Mouse (Mus musculus): ENCODE results near the gene Tbr1. TPM values are rescaled to one million over a fixed set of nuclear protein-coding genes. Genes with fewer than 3 reads are reported as not detected.
A peak's percentile ranks its signal among the peaks of the same experiment; 100 is the strongest.

Tbr1 gene
- 60.8 and 61.6 TPM in 2 replicates for polyA plus RNA-seq (2015; fragmentation: Nextera tagmentation; extraction: Ambion mirVana)

DNA sequence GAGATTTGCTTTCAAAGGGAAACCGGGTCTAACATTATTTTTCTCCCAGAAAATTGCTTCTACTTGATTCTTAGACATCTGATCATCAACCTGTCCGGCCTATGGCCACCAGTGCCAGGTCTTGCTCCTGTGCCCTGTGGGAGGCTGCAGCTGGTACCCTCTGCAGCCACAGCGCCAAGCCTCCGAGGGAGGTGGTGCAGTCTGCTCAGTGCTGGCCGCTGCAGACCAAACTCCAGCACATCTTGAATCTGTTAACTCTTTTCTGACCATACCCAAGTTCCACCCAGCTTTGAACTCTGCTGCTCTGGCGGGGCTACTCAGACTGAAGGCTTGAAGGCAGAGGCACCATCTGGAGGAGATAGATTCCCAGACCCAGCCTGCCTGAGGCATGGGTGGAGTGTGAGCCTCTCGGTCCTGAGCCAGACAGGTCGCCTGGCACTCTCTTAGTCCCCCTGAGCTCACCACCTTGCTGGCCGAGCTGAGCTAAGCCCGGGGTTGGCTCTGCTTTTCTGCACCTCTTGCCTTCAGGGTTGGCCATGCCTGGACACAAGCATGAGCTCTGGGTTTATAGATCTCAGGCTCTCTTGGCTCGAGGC lies at the start of gene Tbr1:
Tbr1 (plus strand) TSS at position 275 of the 596 bp plus-strand sequence.
- Histone ChIP-seq H3K36me3 (no peaks in the 10 kb centered on the region), H3K9me3 (no peaks in the 10 kb centered on the region), H3K4me1 (peaks cover 28% of the 10 kb centered on the region), H3K4me2 (replicated peaks) (peak within 1 kb of the TSS; percentile 89), H3K4me3 (peak within 1 kb of the TSS; percentile 50), H3K27ac (replicated peaks) (peak within 1 kb of the TSS; percentile 95), H3K27me3 (peaks cover 10% of the 10 kb centered on the region), H3K9ac (replicated peaks) (peak within 1 kb of the TSS; percentile 76)
- WGBS, result 10% methylated on average over 11 of the region's 11 CpGs
- peak; percentile 12 for ATAC-seq (replicated peaks)

DNA sequence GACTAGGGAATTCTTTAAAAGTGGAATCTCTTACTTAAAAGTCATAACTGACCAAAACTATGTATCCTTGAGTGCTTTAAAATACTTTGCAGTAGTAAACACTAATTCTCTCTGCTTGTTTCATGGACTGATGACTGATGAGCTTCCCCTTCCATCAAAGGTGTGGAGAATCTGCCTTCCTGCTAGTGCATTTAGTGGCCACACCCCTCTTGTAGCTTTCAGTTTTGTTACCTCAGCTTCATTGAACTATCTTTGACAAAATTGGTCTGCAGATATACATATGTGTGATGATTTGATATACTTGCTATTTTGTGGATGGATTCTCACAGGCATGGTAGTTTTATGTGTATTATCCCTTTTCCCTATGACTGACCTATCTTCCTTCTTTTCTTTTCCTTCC lies 47.7 kb upstream of the Tbr1 start:
- H3K4me2 ChIP-seq (replicated peaks), result no peak overlapping the region
- no peak overlapping the region for H3K9ac ChIP-seq (replicated peaks)
- H3K4me3 ChIP-seq, result no peak overlapping the region
- H3K4me1 ChIP-seq, result peaks cover 7% of the 10 kb centered on the region
- H3K27me3 ChIP-seq, result no peaks in the 10 kb centered on the region
- ATAC-seq (replicated peaks), result no peak
- no peaks in the 10 kb centered on the region for H3K36me3 ChIP-seq
- no peak overlapping the region for H3K27ac ChIP-seq (replicated peaks)
- H3K9me3 ChIP-seq, result no peaks in the 10 kb centered on the region

DNA sequence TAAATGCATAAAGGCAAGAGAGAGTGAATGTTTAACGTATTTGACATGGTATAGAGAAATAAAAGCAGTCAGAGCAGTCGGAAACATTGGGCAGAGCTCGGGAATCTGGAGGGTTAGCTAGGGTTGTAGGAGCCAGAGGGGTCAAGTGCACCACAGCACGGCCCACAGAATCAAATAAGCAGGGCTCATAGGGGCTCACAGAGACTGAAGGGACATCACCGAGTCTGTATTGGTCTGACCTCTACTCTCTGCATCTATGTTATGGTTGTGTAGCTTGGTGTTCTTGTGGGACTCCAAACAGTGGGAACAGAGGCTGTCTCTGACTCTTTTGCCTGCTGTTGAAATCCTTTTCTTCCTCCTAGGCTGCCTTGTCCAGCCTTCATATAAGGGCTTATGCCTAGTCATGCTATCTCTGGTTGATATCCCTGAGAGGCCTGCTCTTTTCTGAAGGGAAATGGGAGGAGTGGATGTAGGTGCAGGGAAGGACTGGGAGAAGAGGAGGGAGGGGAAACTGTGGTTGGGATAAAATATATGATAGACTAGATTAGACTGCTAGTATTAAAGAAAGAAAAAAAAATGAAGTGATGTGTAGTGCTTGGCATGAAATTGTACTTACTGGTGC lies 43.4 kb upstream of the Tbr1 start:
- 85% methylated on average over 5 of the region's 5 CpGs for WGBS

DNA sequence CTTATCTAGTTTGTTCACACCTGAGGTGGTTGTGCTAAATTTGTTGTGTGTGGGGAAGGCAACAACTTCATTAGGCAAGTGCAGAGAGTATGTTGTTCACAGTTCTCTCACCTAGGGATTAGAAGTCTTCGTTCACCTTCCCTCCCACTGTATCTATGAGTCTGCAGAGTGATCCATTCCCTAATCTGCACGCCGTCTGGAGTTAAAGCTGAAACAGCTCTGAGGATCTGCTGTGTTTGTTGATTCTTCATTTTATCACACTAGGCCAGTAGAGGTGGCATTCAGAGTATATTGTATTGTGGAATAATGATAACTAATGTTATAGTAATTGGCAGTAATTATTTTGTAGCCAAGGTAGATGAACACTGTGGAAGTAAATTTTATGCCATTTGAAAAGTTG lies 42.7 kb upstream of the Tbr1 start:
- H3K27ac ChIP-seq (replicated peaks), result no peak overlapping the region
- H3K4me2 ChIP-seq (replicated peaks), result no peak overlapping the region
- ATAC-seq (replicated peaks), result no peak
- peaks cover 11% of the 10 kb centered on the region for H3K4me1 ChIP-seq
- no peaks in the 10 kb centered on the region for H3K27me3 ChIP-seq
- no peaks in the 10 kb centered on the region for H3K36me3 ChIP-seq
- WGBS, result 75% methylated on average over 3 of the region's 3 CpGs
- H3K9ac ChIP-seq (replicated peaks), result no peak overlapping the region
- H3K9me3 ChIP-seq, result no peaks in the 10 kb centered on the region
- no peak overlapping the region for H3K4me3 ChIP-seq

More for the DNA sequence above, 43.4 kb upstream of the Tbr1 start:
- no peak overlapping the region for H3K27ac ChIP-seq (replicated peaks)
- no peaks in the 10 kb centered on the region for H3K9me3 ChIP-seq
- no peak overlapping the region for H3K4me2 ChIP-seq (replicated peaks)
- H3K9ac ChIP-seq (replicated peaks), result no peak overlapping the region
- H3K4me3 ChIP-seq, result no peak overlapping the region
- no peak for ATAC-seq (replicated peaks)
- no peaks in the 10 kb centered on the region for H3K36me3 ChIP-seq
- peaks cover 5% of the 10 kb centered on the region for H3K4me1 ChIP-seq
- no peaks in the 10 kb centered on the region for H3K27me3 ChIP-seq

DNA sequence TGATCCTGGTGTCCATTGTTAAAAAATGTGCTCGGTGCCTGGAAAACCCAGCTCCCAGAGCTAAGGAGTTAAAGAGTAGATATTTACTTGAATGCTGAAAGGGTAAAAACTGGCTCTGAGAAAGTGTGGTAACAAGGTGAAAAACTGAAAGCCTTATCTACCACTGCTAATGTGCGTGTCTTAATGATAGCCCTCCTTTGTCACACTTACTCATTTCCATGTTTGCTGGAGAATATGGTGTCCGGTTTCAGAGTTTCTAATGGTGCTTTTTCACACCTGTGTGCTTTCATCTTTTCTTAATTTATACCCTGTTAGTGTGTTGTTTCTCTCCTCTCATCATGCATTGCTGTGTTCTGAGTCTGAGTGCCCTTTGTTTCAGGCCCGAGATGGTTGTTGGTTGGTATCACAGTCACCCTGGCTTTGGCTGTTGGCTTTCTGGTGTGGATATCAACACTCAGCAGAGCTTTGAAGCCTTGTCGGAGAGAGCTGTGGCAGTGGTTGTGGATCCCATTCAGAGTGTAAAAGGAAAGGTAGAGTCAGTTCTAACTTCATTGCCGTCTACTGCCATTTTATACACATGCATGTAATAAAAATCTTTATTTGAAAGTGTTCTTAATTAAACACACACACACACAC lies 38.1 kb upstream of the Tbr1 start:
- peak; percentile 62 for ATAC-seq (replicated peaks)
- Histone ChIP-seq H3K4me2 (replicated peaks) (no peak overlapping the region), H3K9me3 (no peaks in the 10 kb centered on the region), H3K9ac (replicated peaks) (no peak overlapping the region), H3K27me3 (no peaks in the 10 kb centered on the region), H3K4me3 (no peak overlapping the region), H3K36me3 (no peaks in the 10 kb centered on the region), H3K4me1 (peaks cover 17% of the 10 kb centered on the region), H3K27ac (replicated peaks) (peak overlapping the region; percentile 71)
- WGBS, result 26% methylated on average over 6 of the region's 6 CpGs

DNA sequence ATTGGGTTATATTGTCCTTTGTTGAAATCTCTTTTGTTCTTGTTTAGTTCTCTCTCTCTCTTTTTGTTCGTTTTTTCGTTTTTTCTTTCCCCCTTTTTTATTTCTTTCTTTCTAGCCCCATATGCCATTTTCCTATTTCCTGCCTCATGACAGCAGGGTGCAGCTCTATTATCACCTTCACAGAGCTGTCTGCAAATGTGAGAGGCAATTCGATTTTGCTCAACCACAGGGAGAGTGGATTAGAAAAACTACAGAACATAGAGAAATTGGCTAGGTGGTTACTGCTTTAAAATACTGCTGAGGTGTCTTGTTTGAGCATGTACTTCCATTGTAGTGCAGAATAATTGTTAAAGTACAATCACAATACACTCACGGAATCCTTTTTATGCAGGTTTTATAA lies 37.2 kb upstream of the Tbr1 start:
- ATAC-seq (replicated peaks), result peak; percentile 73
- 18% methylated on average over 4 of the region's 4 CpGs for WGBS

DNA sequence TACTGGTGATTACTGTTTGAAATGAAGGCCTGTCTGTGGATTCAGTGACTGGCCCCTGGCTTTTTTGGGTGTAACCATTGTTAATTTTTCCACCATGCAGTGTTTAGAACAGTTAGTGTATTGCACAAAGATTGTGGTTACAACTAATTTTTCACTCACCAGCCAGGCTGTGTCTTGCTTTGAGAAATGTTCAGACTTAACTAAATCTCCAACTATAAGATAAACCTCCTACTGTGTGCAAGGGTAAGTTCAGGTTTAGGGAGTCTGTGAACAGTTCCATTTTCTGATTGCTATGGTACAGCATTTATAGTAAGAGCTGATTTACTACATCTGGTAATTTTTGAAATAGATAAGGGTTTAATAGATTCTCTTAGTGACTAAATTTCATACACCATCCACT lies 21.9 kb upstream of the Tbr1 start:
- no peaks in the 10 kb centered on the region for H3K9me3 ChIP-seq
- H3K36me3 ChIP-seq, result peaks cover 10% of the 10 kb centered on the region
- H3K4me1 ChIP-seq, result no peaks in the 10 kb centered on the region
- H3K9ac ChIP-seq (replicated peaks), result no peak overlapping the region
- ATAC-seq (replicated peaks), result no peak
- no peak overlapping the region for H3K4me3 ChIP-seq
- H3K27ac ChIP-seq (replicated peaks), result no peak overlapping the region
- H3K27me3 ChIP-seq, result no peaks in the 10 kb centered on the region
- no peak overlapping the region for H3K4me2 ChIP-seq (replicated peaks)

More for the DNA sequence above, 37.2 kb upstream of the Tbr1 start:
- H3K4me3 ChIP-seq, result no peak overlapping the region
- H3K4me1 ChIP-seq, result peaks cover 17% of the 10 kb centered on the region
- no peaks in the 10 kb centered on the region for H3K27me3 ChIP-seq
- H3K9ac ChIP-seq (replicated peaks), result no peak overlapping the region
- no peaks in the 10 kb centered on the region for H3K36me3 ChIP-seq
- H3K27ac ChIP-seq (replicated peaks), result peak overlapping the region; percentile 84
- no peak overlapping the region for H3K4me2 ChIP-seq (replicated peaks)
- H3K9me3 ChIP-seq, result no peaks in the 10 kb centered on the region

DNA sequence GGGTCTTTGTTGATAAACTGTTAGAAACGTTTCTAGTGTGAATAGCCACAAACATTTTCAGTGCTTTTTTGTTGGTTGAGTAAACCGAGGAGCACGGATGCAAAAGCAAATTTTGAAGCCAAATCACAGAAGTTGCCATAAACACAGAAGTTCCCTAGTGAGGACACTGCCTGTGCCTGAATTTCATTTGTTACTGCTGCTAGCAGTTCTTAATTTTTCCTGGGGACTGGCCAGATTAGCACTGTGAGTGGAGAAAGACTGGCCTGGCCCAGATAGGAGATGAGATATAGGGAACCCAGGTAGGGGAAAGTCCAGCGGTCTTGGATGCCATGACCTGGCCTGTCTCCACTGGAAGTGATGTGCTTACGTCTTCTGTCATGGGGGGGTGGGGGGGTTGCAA lies 7.8 kb upstream of the Tbr1 start:
- Histone ChIP-seq H3K9me3 (no peaks in the 10 kb centered on the region), H3K4me1 (peaks cover 2% of the 10 kb centered on the region; the same call in 1 of the 2 replicates), H3K27ac (replicated peaks) (peak overlapping the region; percentile 74), H3K4me2 (replicated peaks) (no peak overlapping the region), H3K36me3 (0 out of 2 replicates have a peak, but pooled peaks cover 1% of the 10 kb centered on the region), H3K4me3 (no peak overlapping the region), H3K9ac (replicated peaks) (no peak overlapping the region), H3K27me3 (no peaks in the 10 kb centered on the region)
- ATAC-seq (replicated peaks), result peak; percentile 33; the same call in 1 of the 2 replicates
- WGBS, result 60% methylated on average over 5 of the region's 5 CpGs

DNA sequence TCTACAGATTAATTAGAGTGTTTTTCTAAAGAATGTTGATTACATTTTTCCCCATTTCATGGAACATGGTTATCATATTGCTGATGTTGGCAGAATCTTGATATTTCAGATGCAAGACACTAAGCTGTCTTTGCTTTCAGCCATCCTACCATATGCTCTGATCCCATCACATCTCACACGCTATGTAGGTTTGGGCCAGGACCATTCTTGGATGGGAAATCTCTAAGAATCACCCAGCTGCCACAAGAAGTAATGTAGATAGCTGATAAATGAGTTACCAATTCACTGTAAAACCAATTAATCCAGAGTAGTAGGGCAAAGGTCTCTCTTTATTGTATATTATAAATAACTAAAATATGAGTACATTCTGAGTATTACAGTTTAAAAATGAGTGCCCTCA lies 4.7 kb upstream of the Tbr1 start:
- Histone ChIP-seq H3K4me2 (replicated peaks) (no peak overlapping the region), H3K9ac (replicated peaks) (no peak overlapping the region), H3K27me3 (peaks cover 5% of the 10 kb centered on the region; the same call in 1 of the 2 replicates), H3K9me3 (no peaks in the 10 kb centered on the region), H3K36me3 (no peaks in the 10 kb centered on the region), H3K27ac (replicated peaks) (no peak overlapping the region; the same call in 1 of the 2 replicates), H3K4me1 (peaks cover 11% of the 10 kb centered on the region), H3K4me3 (no peak overlapping the region)
- peak; percentile 53 for ATAC-seq (replicated peaks)
- 57% methylated on average over 1 of the region's 1 CpGs for WGBS

DNA sequence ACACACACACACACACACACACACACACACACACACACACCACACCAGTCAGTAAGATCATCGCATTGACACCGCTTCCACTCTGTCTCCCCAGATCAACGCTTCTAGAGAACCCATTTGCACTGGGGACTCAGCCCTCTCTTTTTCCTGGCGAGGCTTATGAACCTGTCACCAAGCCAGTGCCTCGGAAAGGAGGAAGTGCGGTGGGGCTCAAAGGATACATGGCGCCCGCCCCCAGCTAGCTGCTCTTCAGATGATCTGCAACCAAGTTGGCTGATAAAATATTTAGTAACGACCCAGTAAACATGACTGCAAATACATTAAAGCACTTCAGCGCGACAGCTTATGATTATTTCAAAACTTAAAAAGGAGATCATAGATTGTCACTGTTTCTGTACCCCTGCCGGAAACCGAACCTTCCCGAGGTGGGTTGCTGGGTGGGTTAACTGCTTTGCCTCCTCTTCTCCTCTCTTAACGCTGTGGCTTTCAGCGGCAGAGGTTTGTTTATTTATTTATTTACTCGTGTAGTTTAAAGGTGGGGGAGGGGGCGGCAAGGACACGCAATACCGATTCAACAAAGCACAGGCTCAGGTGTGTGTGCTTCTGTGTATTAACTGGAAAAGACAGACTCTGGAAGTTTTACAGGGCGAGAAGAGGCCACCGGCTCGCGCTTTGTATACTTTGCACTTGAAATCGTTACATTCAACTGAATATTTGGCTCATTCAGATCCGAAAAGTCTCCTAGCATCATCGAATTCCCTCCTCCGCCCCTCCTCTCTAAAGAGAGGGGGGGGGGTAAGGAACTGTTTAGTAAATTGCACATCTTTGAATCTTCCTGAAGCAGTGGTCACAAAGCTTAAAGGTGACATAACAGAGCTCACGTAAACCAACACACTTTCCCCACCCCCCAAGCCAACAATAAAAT lies 975 bp downstream of the Tbr1 start:
- H3K4me3 ChIP-seq, result peak overlapping the region; percentile 50

DNA sequence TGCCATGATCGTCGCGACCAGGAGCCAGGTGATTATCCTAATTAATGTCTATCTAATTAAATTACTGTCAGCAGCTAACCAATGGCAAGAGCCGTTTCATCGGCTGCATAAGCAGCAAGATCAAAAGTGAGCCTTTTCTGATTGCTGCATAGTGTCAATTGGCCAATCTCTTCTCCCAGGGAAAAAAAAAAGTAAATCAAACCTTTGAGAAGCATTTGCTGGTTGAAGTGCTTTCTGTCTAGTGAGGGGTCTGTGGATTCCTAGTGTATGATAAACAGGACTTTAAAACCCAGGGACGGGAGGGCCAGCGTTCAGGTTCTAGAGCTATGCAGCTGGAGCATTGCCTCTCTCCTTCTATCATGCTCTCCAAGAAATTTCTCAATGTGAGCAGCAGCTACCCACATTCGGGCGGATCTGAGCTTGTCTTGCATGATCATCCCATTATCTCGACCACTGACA lies 1.7 kb downstream of the Tbr1 start:
- Histone ChIP-seq H3K27ac (replicated peaks) (peak overlapping the region; percentile 95), H3K4me3 (peak overlapping the region; percentile 50), H3K4me1 (peaks cover 28% of the 10 kb centered on the region), H3K36me3 (no peaks in the 10 kb centered on the region), H3K9me3 (no peaks in the 10 kb centered on the region), H3K4me2 (replicated peaks) (peak overlapping the region; percentile 89), H3K9ac (replicated peaks) (peak overlapping the region; percentile 76), H3K27me3 (peaks cover 15% of the 10 kb centered on the region)
- peak; percentile 56 for ATAC-seq (replicated peaks)
- 1% methylated on average over 10 of the region's 10 CpGs for WGBS

More for the DNA sequence above, 975 bp downstream of the Tbr1 start:
- Histone ChIP-seq H3K9me3 (no peaks in the 10 kb centered on the region), H3K36me3 (no peaks in the 10 kb centered on the region), H3K27ac (replicated peaks) (peak overlapping the region; percentile 95), H3K4me1 (peaks cover 28% of the 10 kb centered on the region), H3K4me2 (replicated peaks) (peak overlapping the region; percentile 89), H3K9ac (replicated peaks) (peak overlapping the region; percentile 76), H3K27me3 (peaks cover 13% of the 10 kb centered on the region)
- ATAC-seq (replicated peaks), result peak; percentile 27
- 2% methylated on average over 29 of the region's 29 CpGs for WGBS
